Mouse (Mus musculus) CH12.LX (cell line): ENCODE results near the gene Rab17. TPM values are rescaled to one million over a fixed set of nuclear protein-coding genes. Genes with fewer than 3 reads are reported as not detected.

ENCODE experiments used
- DNase-seq: peaks from one replicate; pipeline ENCODE4 v3.0.0-alpha.2; 2013; ENCODE audit errors: extremely low read depth
- H3K27ac ChIP-seq: 2 replicates; pipeline ENCODE4 v1.5.1; 2012; ENCODE audit warnings: low read depth, mild to moderate bottlenecking, control low read depth, moderate library complexity; ENCODE audit not compliant: insufficient read depth
- H3K27me3 ChIP-seq: replicated peaks from 2 replicates; pipeline ENCODE3; 2012; ENCODE audit warnings: inconsistent platforms
- H3K36me3 ChIP-seq, 2 experiments: replicated peaks in 1 of 2; 2 replicates each; pipeline versions ENCODE3 to v1.6.1; 2012; ENCODE audit warnings: inconsistent platforms in 1 of 2, low read length in 1 of 2, mild to moderate bottlenecking in 1 of 2, mixed read lengths in 1 of 2, moderate library complexity in 1 of 2; ENCODE audit not compliant: control insufficient read depth in 1 of 2, insufficient read depth in 1 of 2
- H3K4me1 ChIP-seq, 2 experiments: 2 replicates each; pipeline ENCODE4 v1.6.1; 2012; ENCODE audit warnings: inconsistent platforms in 1 of 2, moderate library complexity in 1 of 2; ENCODE audit not compliant: insufficient read depth in 2 of 2, control insufficient read depth in 1 of 2
- H3K4me2 ChIP-seq: 2 replicates; pipeline ENCODE4 v1.6.1; 2012; ENCODE audit warnings: low read depth, mild to moderate bottlenecking, control low read depth; ENCODE audit not compliant: poor library complexity, insufficient read depth, severe bottlenecking
- H3K4me3 ChIP-seq, 3 experiments: fragments of 150-350 bp in 1 of 3; sonication (generic) in 1 of 3; replicated peaks in 1 of 3; 2 replicates each; pipeline versions ENCODE3 to v1.5.1; 2011 to 2012; ENCODE audit warnings: low read depth in 2 of 3, low read length in 2 of 3, mild to moderate bottlenecking in 2 of 3, moderate library complexity in 2 of 3, control low read depth in 1 of 3, improper control_type of control experiment in 1 of 3, inconsistent platforms in 1 of 3, mixed read lengths in 1 of 3; ENCODE audit not compliant: poor library complexity in 1 of 3
- H3K79me2 ChIP-seq: replicated peaks from 2 replicates; pipeline ENCODE4 v1.6.1; 2012; ENCODE audit warnings: mild to moderate bottlenecking, moderate library complexity; ENCODE audit not compliant: control insufficient read depth, poor library complexity, insufficient read depth, severe bottlenecking; ENCODE audit errors: extremely low read depth
- H3K9ac ChIP-seq: 2 replicates; pipeline ENCODE4 v1.6.1; 2012; ENCODE audit warnings: low read depth, mild to moderate bottlenecking, control low read depth, moderate library complexity; ENCODE audit not compliant: insufficient read depth
- H3K9me3 ChIP-seq: replicated peaks from 2 replicates; pipeline ENCODE3; 2012; ENCODE audit warnings: low read length, inconsistent platforms, mixed read lengths
- BHLHE40 ChIP-seq: IDR thresholded peaks from 2 replicates; pipeline ENCODE4 v1.6.1; 2011; ENCODE audit warnings: mild to moderate bottlenecking, low read depth, low read length, improper control_type of control experiment
- CHD1 ChIP-seq: IDR thresholded peaks from 2 replicates; pipeline ENCODE4 v1.6.1; 2012; ENCODE audit warnings: low read depth, low read length, improper control_type of control experiment, inconsistent platforms
- CHD2 ChIP-seq: IDR thresholded peaks from 2 replicates; pipeline ENCODE4 v1.6.1; 2011; ENCODE audit warnings: low read length, improper control_type of control experiment
- E2F4 ChIP-seq: IDR thresholded peaks from 2 replicates; pipeline ENCODE4 v1.6.1; 2011; ENCODE audit warnings: low read depth, low read length, improper control_type of control experiment; ENCODE audit not compliant: insufficient replicate concordance
- EP300 ChIP-seq: IDR thresholded peaks from 2 replicates; pipeline ENCODE4 v1.6.1; 2011; ENCODE audit warnings: low read length, improper control_type of control experiment
- ETS1 ChIP-seq: conservative IDR thresholded peaks from 2 replicates; pipeline ENCODE4 v1.6.1; 2012; ENCODE audit warnings: low read depth, mild to moderate bottlenecking, inconsistent platforms, low read length, improper control_type of control experiment, moderate library complexity
- GABPA ChIP-seq: IDR thresholded peaks from 2 replicates; pipeline ENCODE4 v1.6.1; 2012; ENCODE audit warnings: low read depth, low read length, improper control_type of control experiment, inconsistent platforms; ENCODE audit not compliant: insufficient replicate concordance
- IRF4 ChIP-seq: IDR thresholded peaks from 2 replicates; pipeline ENCODE4 v1.6.1; 2014; ENCODE audit warnings: low read depth, mild to moderate bottlenecking, inconsistent platforms, low read length, improper control_type of control experiment
- JUN ChIP-seq: IDR thresholded peaks from 2 replicates; pipeline ENCODE4 v1.6.1; 2011; ENCODE audit warnings: low read depth, mild to moderate bottlenecking, low read length, improper control_type of control experiment, moderate library complexity; ENCODE audit not compliant: insufficient read depth
- JUND ChIP-seq: conservative IDR thresholded peaks from 2 replicates; pipeline ENCODE4 v1.6.1; 2011; ENCODE audit warnings: low read depth, low read length, improper control_type of control experiment
- KAT2A ChIP-seq: IDR thresholded peaks from 2 replicates; pipeline ENCODE4 v1.6.1; 2012; ENCODE audit warnings: low read length, improper control_type of control experiment, inconsistent platforms; ENCODE audit not compliant: insufficient replicate concordance
- MAZ ChIP-seq: IDR thresholded peaks from 2 replicates; pipeline ENCODE4 v1.6.1; 2012; ENCODE audit warnings: low read depth, mild to moderate bottlenecking, inconsistent platforms, low read length, improper control_type of control experiment, moderate library complexity
- MYC ChIP-seq: IDR thresholded peaks from 2 replicates; pipeline ENCODE4 v1.6.1; 2011; ENCODE audit warnings: low read depth, mild to moderate bottlenecking, improper control_type of control experiment, low read length
- NELFE ChIP-seq: IDR thresholded peaks from 2 replicates; pipeline ENCODE4 v1.6.1; 2011; ENCODE audit warnings: low read depth, low read length, improper control_type of control experiment
- NRF1 ChIP-seq: IDR thresholded peaks from 2 replicates; pipeline ENCODE4 v1.6.1; 2014; ENCODE audit warnings: low read depth, mild to moderate bottlenecking, inconsistent platforms, low read length, improper control_type of control experiment, moderate library complexity
- POLR2A ChIP-seq: IDR thresholded peaks from 2 replicates; pipeline ENCODE4 v1.6.1; 2011; ENCODE audit warnings: low read depth, mild to moderate bottlenecking, improper control_type of control experiment, low read length
- POLR2AphosphoS2 ChIP-seq: IDR thresholded peaks from 2 replicates; pipeline ENCODE4 v1.6.1; 2011; ENCODE audit warnings: low read depth, low read length, improper control_type of control experiment
- SIN3A ChIP-seq: IDR thresholded peaks from 2 replicates; pipeline ENCODE4 v1.6.1; 2012; ENCODE audit warnings: low read length, improper control_type of control experiment, inconsistent platforms
- TBP ChIP-seq: conservative IDR thresholded peaks from 2 replicates; pipeline ENCODE4 v1.6.1; 2011; ENCODE audit warnings: low read depth, low read length, improper control_type of control experiment
- TCF12 ChIP-seq: IDR thresholded peaks from 2 replicates; pipeline ENCODE4 v1.6.1; 2014; ENCODE audit warnings: low read depth, mild to moderate bottlenecking, inconsistent platforms, low read length, improper control_type of control experiment
- ZC3H11A ChIP-seq: IDR thresholded peaks from 2 replicates; pipeline ENCODE4 v1.6.1; 2012; ENCODE audit warnings: low read depth, mild to moderate bottlenecking, inconsistent platforms, low read length, improper control_type of control experiment
- ZNF384 ChIP-seq: IDR thresholded peaks from 2 replicates; pipeline ENCODE4 v1.6.1; 2012; ENCODE audit warnings: low read depth, low read length, improper control_type of control experiment, inconsistent platforms
- dilution Hi-C: fragments of 300-500 bp; cut with MboI; formaldehyde crosslinking; loops from 2 replicates; pipeline ENCODE4 v1.14.3; 2020; ENCODE audit warnings: low sequenced_read_pairs; ENCODE audit not compliant: extremely low pct_unique_long_range_greater_than_20kb, extremely low pct_ligation_motif_present
- in situ Hi-C: fragments of 300-500 bp; cut with MboI; formaldehyde crosslinking; loops from 3 replicates; pipeline ENCODE4 v1.14.3; 2019; ENCODE audit warnings: low sequenced_read_pairs, low pct_ligation_motif_present, low pct_unique_long_range_greater_than_20kb, mixed read lengths
- polyA plus RNA-seq: library from polyadenylated mRNA; unstranded; fragments of >175 nt; gene quantifications from 2 replicates; pipeline ENCODE4 v1.2.1, GENCODE M21; 2012; ENCODE audit warnings: low read depth; ENCODE audit not compliant: insufficient read length
- total RNA-seq, 2 experiments: library from RNA; depleted of rRNA; stranded (reverse); fragments of 300-350 nt in 1 of 2; fragments of >200 nt in 1 of 2; gene quantifications; 2 replicates each; pipeline ENCODE4 v1.2.3; 2012 to 2014

Gene Rab17
- total and polyA plus RNA-seq, 3 experiments = 0.15 to 0.64 (median 0.59) TPM

- Histone ChIP-seq H3K9ac (no peak overlapping the region), H3K4me2 (no peak overlapping the region), H3K4me1 (no peaks in the 10 kb centered on the region), H3K27ac (no peak overlapping the region), H3K27me3 (peaks cover 56% of the 10 kb centered on the region), H3K4me3 (no peak overlapping the region), H3K9me3 (no peaks in the 10 kb centered on the region), H3K36me3 (no peaks in the 10 kb centered on the region), H3K79me2 (no peaks in the 10 kb centered on the region)
- no peak for DNase-seq
- in situ Hi-C loops = no loop called here
- dilution Hi-C loops = no loop called here
- no peak for TF ChIP-seq TBP
- no peak for TF ChIP-seq TCF12
- TF ChIP-seq NRF1 = no peak
- TF ChIP-seq BHLHE40 = no peak
- no peak for TF ChIP-seq JUND
- TF ChIP-seq POLR2A = no peak
- no peak for TF ChIP-seq MAZ
- no peak for TF ChIP-seq SIN3A
- no peak for TF ChIP-seq CHD1
- TF ChIP-seq ZC3H11A = no peak
- no peak for TF ChIP-seq CHD2
- TF ChIP-seq POLR2AphosphoS2 = no peak
- TF ChIP-seq JUN = no peak
- no peak for TF ChIP-seq ETS1
- TF ChIP-seq MYC = no peak
- TF ChIP-seq E2F4 = no peak
- no peak for TF ChIP-seq ZNF384
- TF ChIP-seq NELFE = no peak
These were observed 40.8 kb upstream of the Rab17 start for GRCm38 (mm10) chr1:91010216-91010615.

- H3K4me1 ChIP-seq = no peaks in the 10 kb centered on the region
- no peaks in the 10 kb centered on the region for H3K79me2 ChIP-seq
- TF ChIP-seq GABPA = no peak
- TF ChIP-seq POLR2AphosphoS2 = no peak
- no peak for TF ChIP-seq IRF4
- no peak for TF ChIP-seq TCF12
- TF ChIP-seq EP300 = no peak
- no peak for TF ChIP-seq CHD2
- no peak for TF ChIP-seq KAT2A
- no peak for TF ChIP-seq NRF1
- no peak for TF ChIP-seq ETS1
- TF ChIP-seq E2F4 = no peak
- dilution Hi-C loops = no loop called here
- H3K4me2 ChIP-seq = no peak overlapping the region
- H3K36me3 ChIP-seq = no peaks in the 10 kb centered on the region
- H3K4me3 ChIP-seq = no peak overlapping the region
- H3K27me3 ChIP-seq = peaks cover 48% of the 10 kb centered on the region
- H3K9ac ChIP-seq = no peak overlapping the region
- in situ Hi-C loops = no loop called here
- H3K27ac ChIP-seq = no peak overlapping the region
- no peaks in the 10 kb centered on the region for H3K9me3 ChIP-seq
- no peak for DNase-seq
These were observed 39.8 kb upstream of the Rab17 start for GRCm38 (mm10) chr1:91009266-91009665.
